Mouse (Mus musculus) c-Kit-negative CD71-positive TER-119-positive erythroid progenitor cells, embryonic 14.5 days (primary cell): Measurements from ENCODE around the gene Plpp2.

Experiments used
- DNase-seq: peaks from one replicate; pipeline ENCODE4 v3.0.0-alpha.2; 2013; ENCODE audit warnings: low read depth, low spot score

Gene Plpp2

GRCm38 (mm10) chr10:79530241-79530640, 3.4 kb downstream of the Plpp2 start:
- no peak for DNase-seq

- DNase-seq, result no peak
Observed at GRCm38 (mm10) chr10:79528081-79528480, 5.5 kb downstream of the Plpp2 start.

- DNase-seq, result no peak
Observed at GRCm38 (mm10) chr10:79527453-79527845, 6.1 kb downstream of the Plpp2 start.

- DNase-seq, result no peak
Observed at GRCm38 (mm10) chr10:79526661-79527452, 6.7 kb downstream of the Plpp2 start.

GRCm38 (mm10) chr10:79525456-79526325, 7.9 kb downstream of the Plpp2 start:
- DNase-seq, result no peak

GRCm38 (mm10) chr10:79524433-79524832, 9.2 kb downstream of the Plpp2 start:
- DNase-seq, result no peak

GRCm38 (mm10) chr10:79506709-79507108, 26.9 kb downstream of the Plpp2 start:
- no peak for DNase-seq

- no peak for DNase-seq
Observed at GRCm38 (mm10) chr10:79502830-79503644, 30.6 kb downstream of the Plpp2 start.

GRCm38 (mm10) chr10:79496701-79497288, 36.8 kb downstream of the Plpp2 start:
- no peak for DNase-seq

- DNase-seq, result no peak
Observed at GRCm38 (mm10) chr10:79495886-79496285, 37.7 kb downstream of the Plpp2 start.
